Mouse (Mus musculus): Measurements from ENCODE around the gene Cars2. TPM values are rescaled to one million over a fixed set of nuclear protein-coding genes. Genes with fewer than 3 reads are reported as not detected.

The Cars2 gene
- 28.6 and 32.5 TPM in 2 replicates for polyA plus RNA-seq (2015; fragmentation: Nextera tagmentation; extraction: Ambion mirVana)

GRCm38 (mm10) chr8:11550281-11550948 is at the start of gene Cars2:
Gene Cars2 (minus strand): TSS chr8:11550783.
- no peaks in the 10 kb centered on the region for H3K9me3 ChIP-seq (ENCODE audit: control insufficient read depth, low read length)
- peak within 1 kb of the TSS; percentile 73 for H3K4me2 ChIP-seq (ENCODE audit: low read depth, low read length)
- H3K4me3 ChIP-seq (ENCODE audit: low read length) = peak within 1 kb of the TSS; percentile 88
- H3K27me3 ChIP-seq (replicated peaks; ENCODE audit: control insufficient read depth, insufficient read depth, low read length) = no peaks in the 10 kb centered on the region
- under 1% methylated on average over 53 of the region's 53 CpGs for WGBS
- peak; percentile 84 for ATAC-seq
- peaks cover 19% of the 10 kb centered on the region for H3K4me1 ChIP-seq (ENCODE audit: control insufficient read depth, insufficient read depth, low read length)
- peak within 1 kb of the TSS; percentile 91 for H3K9ac ChIP-seq (ENCODE audit: low read depth, low read length)
- peaks cover 6% of the 10 kb centered on the region; the same call in 1 of the 2 replicates for H3K36me3 ChIP-seq (ENCODE audit: control insufficient read depth, insufficient read depth, low read length)
- H3K27ac ChIP-seq (ENCODE audit: low read length) = peak within 1 kb of the TSS; percentile 95

GRCm38 (mm10) chr8:11593222-11593884 is 42.8 kb upstream of the Cars2 start:
- H3K27ac ChIP-seq (ENCODE audit: low read length) = no peak overlapping the region
- H3K4me3 ChIP-seq (ENCODE audit: low read length) = no peak overlapping the region
- WGBS = 56% methylated on average over 12 of the region's 12 CpGs
- no peaks in the 10 kb centered on the region for H3K36me3 ChIP-seq (ENCODE audit: control insufficient read depth, insufficient read depth, low read length)
- H3K9me3 ChIP-seq (ENCODE audit: control insufficient read depth, low read length) = no peaks in the 10 kb centered on the region
- H3K27me3 ChIP-seq (replicated peaks; ENCODE audit: control insufficient read depth, insufficient read depth, low read length) = no peaks in the 10 kb centered on the region
- H3K4me1 ChIP-seq (ENCODE audit: control insufficient read depth, insufficient read depth, low read length) = peaks cover 5% of the 10 kb centered on the region; the same call in 1 of the 2 replicates
- no peak overlapping the region for H3K4me2 ChIP-seq (ENCODE audit: low read depth, low read length)
- ATAC-seq = peak; percentile 55; the same call in 1 of the 2 replicates
- no peak overlapping the region for H3K9ac ChIP-seq (ENCODE audit: low read depth, low read length)

GRCm38 (mm10) chr8:11592296-11592695 is 41.7 kb upstream of the Cars2 start:
- no peaks in the 10 kb centered on the region for H3K9me3 ChIP-seq (ENCODE audit: control insufficient read depth, low read length)
- H3K36me3 ChIP-seq (ENCODE audit: control insufficient read depth, insufficient read depth, low read length) = no peaks in the 10 kb centered on the region
- no peaks in the 10 kb centered on the region for H3K27me3 ChIP-seq (replicated peaks; ENCODE audit: control insufficient read depth, insufficient read depth, low read length)
- ATAC-seq = no peak
- H3K9ac ChIP-seq (ENCODE audit: low read depth, low read length) = no peak overlapping the region
- 41% methylated on average over 13 of the region's 13 CpGs for whole genome bisulfite sequencing
- no peak overlapping the region for H3K27ac ChIP-seq (ENCODE audit: low read length)
- H3K4me2 ChIP-seq (ENCODE audit: low read depth, low read length) = no peak overlapping the region
- H3K4me1 ChIP-seq (ENCODE audit: control insufficient read depth, insufficient read depth, low read length) = peaks cover 5% of the 10 kb centered on the region; the same call in 1 of the 2 replicates
- H3K4me3 ChIP-seq (ENCODE audit: low read length) = no peak overlapping the region

GRCm38 (mm10) chr8:11591837-11592236 is 41.3 kb upstream of the Cars2 start:
- 84% methylated on average over 4 of the region's 4 CpGs for WGBS
- ATAC-seq = no peak
- H3K9ac ChIP-seq (ENCODE audit: low read depth, low read length) = no peak overlapping the region
- H3K4me1 ChIP-seq (ENCODE audit: control insufficient read depth, insufficient read depth, low read length) = peaks cover 5% of the 10 kb centered on the region; the same call in 1 of the 2 replicates
- H3K4me2 ChIP-seq (ENCODE audit: low read depth, low read length) = no peak overlapping the region
- H3K27me3 ChIP-seq (replicated peaks; ENCODE audit: control insufficient read depth, insufficient read depth, low read length) = no peaks in the 10 kb centered on the region
- H3K4me3 ChIP-seq (ENCODE audit: low read length) = no peak overlapping the region
- H3K36me3 ChIP-seq (ENCODE audit: control insufficient read depth, insufficient read depth, low read length) = no peaks in the 10 kb centered on the region
- H3K9me3 ChIP-seq (ENCODE audit: control insufficient read depth, low read length) = no peaks in the 10 kb centered on the region
- H3K27ac ChIP-seq (ENCODE audit: low read length) = no peak overlapping the region

- no peaks in the 10 kb centered on the region for H3K27me3 ChIP-seq (replicated peaks; ENCODE audit: control insufficient read depth, insufficient read depth, low read length)
- H3K36me3 ChIP-seq (ENCODE audit: control insufficient read depth, insufficient read depth, low read length) = no peaks in the 10 kb centered on the region
- no peak overlapping the region for H3K4me2 ChIP-seq (ENCODE audit: low read depth, low read length)
- H3K9ac ChIP-seq (ENCODE audit: low read depth, low read length) = no peak overlapping the region
- peaks cover 3% of the 10 kb centered on the region for H3K9me3 ChIP-seq (ENCODE audit: control insufficient read depth, low read length)
- WGBS = 47% methylated on average over 2 of the region's 2 CpGs
- ATAC-seq = no peak
- no peak overlapping the region for H3K4me3 ChIP-seq (ENCODE audit: low read length)
- H3K4me1 ChIP-seq (ENCODE audit: control insufficient read depth, insufficient read depth, low read length) = no peaks in the 10 kb centered on the region
- H3K27ac ChIP-seq (ENCODE audit: low read length) = no peak overlapping the region
These were observed 35.8 kb upstream of the Cars2 start for GRCm38 (mm10) chr8:11586374-11586745.

GRCm38 (mm10) chr8:11585513-11586373 is 35.2 kb upstream of the Cars2 start:
- no peaks in the 10 kb centered on the region for H3K4me1 ChIP-seq (ENCODE audit: control insufficient read depth, insufficient read depth, low read length)
- no peak overlapping the region for H3K4me3 ChIP-seq (ENCODE audit: low read length)
- H3K4me2 ChIP-seq (ENCODE audit: low read depth, low read length) = peak overlapping the region; percentile 38
- ATAC-seq = peak; percentile 79
- 50% methylated on average over 21 of the region's 21 CpGs for WGBS
- H3K9ac ChIP-seq (ENCODE audit: low read depth, low read length) = peak overlapping the region; percentile 21; the same call in 1 of the 2 replicates
- H3K9me3 ChIP-seq (ENCODE audit: control insufficient read depth, low read length) = peaks cover 3% of the 10 kb centered on the region
- H3K27ac ChIP-seq (ENCODE audit: low read length) = peak overlapping the region; percentile 65
- no peaks in the 10 kb centered on the region for H3K27me3 ChIP-seq (replicated peaks; ENCODE audit: control insufficient read depth, insufficient read depth, low read length)
- H3K36me3 ChIP-seq (ENCODE audit: control insufficient read depth, insufficient read depth, low read length) = no peaks in the 10 kb centered on the region

GRCm38 (mm10) chr8:11575604-11576384 is 25.2 kb upstream of the Cars2 start:
- WGBS = 39% methylated on average over 16 of the region's 16 CpGs
- H3K4me2 ChIP-seq (ENCODE audit: low read depth, low read length) = no peak overlapping the region
- no peak overlapping the region for H3K9ac ChIP-seq (ENCODE audit: low read depth, low read length)
- H3K27ac ChIP-seq (ENCODE audit: low read length) = no peak overlapping the region
- no peaks in the 10 kb centered on the region for H3K27me3 ChIP-seq (replicated peaks; ENCODE audit: control insufficient read depth, insufficient read depth, low read length)
- no peaks in the 10 kb centered on the region for H3K36me3 ChIP-seq (ENCODE audit: control insufficient read depth, insufficient read depth, low read length)
- no peak overlapping the region for H3K4me3 ChIP-seq (ENCODE audit: low read length)
- H3K4me1 ChIP-seq (ENCODE audit: control insufficient read depth, insufficient read depth, low read length) = peaks cover 7% of the 10 kb centered on the region; the same call in 1 of the 2 replicates
- H3K9me3 ChIP-seq (ENCODE audit: control insufficient read depth, low read length) = no peaks in the 10 kb centered on the region
- peak; percentile 42; the same call in 1 of the 2 replicates for ATAC-seq

GRCm38 (mm10) chr8:11574911-11575603 is 24.5 kb upstream of the Cars2 start:
- H3K9me3 ChIP-seq (ENCODE audit: control insufficient read depth, low read length) = no peaks in the 10 kb centered on the region
- H3K4me1 ChIP-seq (ENCODE audit: control insufficient read depth, insufficient read depth, low read length) = peaks cover 7% of the 10 kb centered on the region; the same call in 1 of the 2 replicates
- no peak overlapping the region for H3K9ac ChIP-seq (ENCODE audit: low read depth, low read length)
- peak; percentile 36; the same call in 1 of the 2 replicates for ATAC-seq
- no peak overlapping the region for H3K4me3 ChIP-seq (ENCODE audit: low read length)
- no peaks in the 10 kb centered on the region for H3K36me3 ChIP-seq (ENCODE audit: control insufficient read depth, insufficient read depth, low read length)
- H3K4me2 ChIP-seq (ENCODE audit: low read depth, low read length) = no peak overlapping the region
- 51% methylated on average over 9 of the region's 9 CpGs for WGBS
- no peaks in the 10 kb centered on the region for H3K27me3 ChIP-seq (replicated peaks; ENCODE audit: control insufficient read depth, insufficient read depth, low read length)
- peak overlapping the region; percentile 13; the same call in 1 of the 2 replicates for H3K27ac ChIP-seq (ENCODE audit: low read length)

Data from intestine, embryonic 16.5 days (tissue).